Mouse (Mus musculus) megakaryocyte progenitor cell, adult 5-6 weeks (primary cell): ENCODE results near the gene Rdh7. TPM values are rescaled to one million over a fixed set of nuclear protein-coding genes. Genes with fewer than 3 reads are reported as not detected.
"Not testable (repeated sequence)": the region's sequence is repeated elsewhere in the genome, so short reads cannot be mapped to it uniquely, and the experiment has no call there.

Experiments
- ATAC-seq: replicated peaks from 2 replicates; pipeline ENCODE4 v1.8.0; 2016; ENCODE audit warnings: mild to moderate bottlenecking, moderate TSS enrichment, inconsistent platforms; ENCODE audit not compliant: poor library complexity
- total RNA-seq, 2 experiments: library from RNA; stranded (forward) in 1 of 2; stranded (reverse) in 1 of 2; fragments of 157-497, 149-512 nt in 1 of 2; fragments of 200-1000 nt in 1 of 2; gene quantifications; 2 replicates each; pipeline versions ENCODE4 v1.2.3 to v1.2.4; 2015 to 2017

Rdh7 gene
- total RNA-seq (2015) (not detected in 2 replicates), total RNA-seq (2017) (not detected in 2 replicates)

- ATAC-seq, result no peak
Observed at GRCm38 (mm10) chr10:127888605-127889004, at the start of gene Rdh7. Gene Rdh7 (minus strand): TSS chr10:127888817.

GRCm38 (mm10) chr10:127937428-127938010 lies 48.9 kb upstream of the Rdh7 start:
- ATAC-seq, result peak; percentile 83

- peak; percentile 73 for ATAC-seq
Observed at GRCm38 (mm10) chr10:127936747-127937409, 48.3 kb upstream of the Rdh7 start.

- no peak for ATAC-seq
Observed at GRCm38 (mm10) chr10:127936271-127936670, 47.7 kb upstream of the Rdh7 start.

- ATAC-seq, result no peak
Observed at GRCm38 (mm10) chr10:127932290-127932926, 43.8 kb upstream of the Rdh7 start.

- ATAC-seq, result no peak
Observed at GRCm38 (mm10) chr10:127927737-127928136, 39.1 kb upstream of the Rdh7 start.

GRCm38 (mm10) chr10:127924597-127925378 lies 36.2 kb upstream of the Rdh7 start:
- no peak for ATAC-seq

- ATAC-seq, result no peak
Observed at GRCm38 (mm10) chr10:127923024-127923423, 34.4 kb upstream of the Rdh7 start.

- no peak for ATAC-seq
Observed at GRCm38 (mm10) chr10:127922241-127922640, 33.6 kb upstream of the Rdh7 start.

- no peak for ATAC-seq
Observed at GRCm38 (mm10) chr10:127917651-127918050, 29.0 kb upstream of the Rdh7 start.

GRCm38 (mm10) chr10:127917183-127917582 lies 28.6 kb upstream of the Rdh7 start:
- not testable (repeated sequence) for ATAC-seq

GRCm38 (mm10) chr10:127915578-127915977 lies 27.0 kb upstream of the Rdh7 start:
- no peak for ATAC-seq

GRCm38 (mm10) chr10:127907386-127907951 lies 18.9 kb upstream of the Rdh7 start:
- ATAC-seq, result no peak

- no peak for ATAC-seq
Observed at GRCm38 (mm10) chr10:127906138-127906537, 17.5 kb upstream of the Rdh7 start.

- ATAC-seq, result no peak
Observed at GRCm38 (mm10) chr10:127904718-127905446, 16.3 kb upstream of the Rdh7 start.

GRCm38 (mm10) chr10:127903116-127903515 lies 14.5 kb upstream of the Rdh7 start:
- ATAC-seq, result no peak

- no peak for ATAC-seq
Observed at GRCm38 (mm10) chr10:127901751-127902150, 13.1 kb upstream of the Rdh7 start.

GRCm38 (mm10) chr10:127899783-127900182 lies 11.2 kb upstream of the Rdh7 start:
- ATAC-seq, result no peak

- no peak for ATAC-seq
Observed at GRCm38 (mm10) chr10:127898218-127898617, 9.6 kb upstream of the Rdh7 start, which contains the start of gene Sdr9c7. Gene Sdr9c7 (plus strand): TSS chr10:127898518.

GRCm38 (mm10) chr10:127897506-127897905 lies 8.9 kb upstream of the Rdh7 start:
- ATAC-seq, result no peak
